Mouse (Mus musculus) cerebellum, adult 2 months (tissue): Measurements from ENCODE around the gene Actr8. TPM values are rescaled to one million over a fixed set of nuclear protein-coding genes. Genes with fewer than 3 reads are reported as not detected.

ENCODE experiments used
- DNase-seq, 2 experiments: peaks; one replicate each; pipeline ENCODE4 v3.0.0; 2021
- H3K27ac ChIP-seq: fragments of 200-500 bp; 2 replicates; pipeline ENCODE4 v1.5.1; 2012; ENCODE audit warnings: low read length, control low read depth, inconsistent platforms; ENCODE audit not compliant: insufficient read depth
- H3K27me3 ChIP-seq: fragments of 200-500 bp; 2 replicates; pipeline ENCODE4 v1.6.1; 2012; ENCODE audit warnings: inconsistent platforms, mild to moderate bottlenecking, low read length, moderate library complexity; ENCODE audit not compliant: control insufficient read depth, insufficient read depth
- H3K4me1 ChIP-seq: fragments of 200-500 bp; 2 replicates; pipeline ENCODE4 v1.6.1; 2011; ENCODE audit warnings: low read length; ENCODE audit not compliant: control insufficient read depth, insufficient read depth
- H3K4me3 ChIP-seq: fragments of 200-500 bp; replicated peaks from 2 replicates; pipeline ENCODE3; 2011; ENCODE audit warnings: mild to moderate bottlenecking, low read depth, low read length, control low read depth; ENCODE audit not compliant: insufficient read depth
- CTCF ChIP-seq: fragments of 200-500 bp; IDR thresholded peaks from 2 replicates; pipeline ENCODE4 v1.5.1; 2011; ENCODE audit warnings: low read depth, mild to moderate bottlenecking, control low read depth, low read length, moderate library complexity, borderline replicate concordance; ENCODE audit not compliant: insufficient read depth
- POLR2A ChIP-seq: fragments of 200-500 bp; IDR thresholded peaks from 2 replicates; pipeline ENCODE4 v1.6.1; 2011; ENCODE audit warnings: low read length, control low read depth, borderline replicate concordance; ENCODE audit not compliant: insufficient read depth
- WGBS: fragments of 180-500 bp; shearing (Covaris S2); methylation state at CpG from one replicate; pipeline ENCODE4 v1.1.7; 2018; 5-methylcytosine and 5-hydroxymethylcytosine counted together
- polyA plus RNA-seq: library from polyadenylated mRNA; depleted of rRNA; stranded (reverse); fragments of >200 nt; gene quantifications from 2 replicates; pipeline ENCODE4 v1.2.3, GENCODE M21; 2012

Gene Actr8
- polyA plus RNA-seq, 1 experiment = 70.9 TPM

- no peak for DNase-seq
- Histone ChIP-seq H3K27me3 (no peaks in the 10 kb centered on the region), H3K27ac (no peak overlapping the region), H3K4me1 (no peaks in the 10 kb centered on the region), H3K4me3 (no peak overlapping the region)
- WGBS = 96% methylated on average over 10 of the region's 10 CpGs
- TF ChIP-seq POLR2A = no peak
- peak; percentile 21; the same call in 1 of the 2 replicates for TF ChIP-seq CTCF
Observed at GRCm38 (mm10) chr14:29980447-29981205, 2.5 kb downstream of the Actr8 start.

- DNase-seq = no peak
- 92% methylated on average over 4 of the region's 4 CpGs for WGBS
- Histone ChIP-seq H3K27me3 (no peaks in the 10 kb centered on the region), H3K4me1 (no peaks in the 10 kb centered on the region), H3K27ac (no peak overlapping the region), H3K4me3 (no peak overlapping the region)
- TF ChIP-seq CTCF = no peak
- no peak for TF ChIP-seq POLR2A
Observed at GRCm38 (mm10) chr14:29986096-29986495, 8.0 kb downstream of the Actr8 start.

- Histone ChIP-seq H3K27me3 (no peaks in the 10 kb centered on the region), H3K4me1 (no peaks in the 10 kb centered on the region), H3K4me3 (no peak overlapping the region), H3K27ac (no peak overlapping the region)
- 13% methylated on average over 6 of the region's 6 CpGs for WGBS
- TF ChIP-seq CTCF = no peak
- TF ChIP-seq POLR2A = no peak
- DNase-seq = peak in 1 of 2 experiments; percentile 60
Observed at GRCm38 (mm10) chr14:29987276-29987675, 9.1 kb downstream of the Actr8 start.

- H3K27ac ChIP-seq = no peak overlapping the region
- no peak overlapping the region for H3K4me3 ChIP-seq
- WGBS = 85% methylated on average over 9 of the region's 9 CpGs
Observed at GRCm38 (mm10) chr14:29987739-29988138, 9.6 kb downstream of the Actr8 start.

GRCm38 (mm10) chr14:29988337-29988736 lies 10.2 kb downstream of the Actr8 start:
- no peak overlapping the region for H3K4me3 ChIP-seq
- H3K27me3 ChIP-seq = no peaks in the 10 kb centered on the region
- DNase-seq = no peak
- 91% methylated on average over 4 of the region's 4 CpGs for WGBS
- H3K4me1 ChIP-seq = no peaks in the 10 kb centered on the region
- H3K27ac ChIP-seq = no peak overlapping the region
- TF ChIP-seq POLR2A = no peak
- TF ChIP-seq CTCF = no peak

More at GRCm38 (mm10) chr14:29987739-29988138, 9.6 kb downstream of the Actr8 start:
- DNase-seq = no peak
- no peak for TF ChIP-seq CTCF
- no peak for TF ChIP-seq POLR2A
- no peaks in the 10 kb centered on the region for H3K4me1 ChIP-seq
- no peaks in the 10 kb centered on the region for H3K27me3 ChIP-seq

GRCm38 (mm10) chr14:29994976-29995375 lies 16.8 kb downstream of the Actr8 start:
- TF ChIP-seq CTCF (no peak), POLR2A (no peak)
- no peak overlapping the region for H3K4me3 ChIP-seq
- H3K27ac ChIP-seq = no peak overlapping the region
- H3K27me3 ChIP-seq = no peaks in the 10 kb centered on the region
- no peak for DNase-seq
- H3K4me1 ChIP-seq = no peaks in the 10 kb centered on the region
- 88% methylated on average over 4 of the region's 4 CpGs for WGBS

- DNase-seq = no peak
- no peaks in the 10 kb centered on the region for H3K27me3 ChIP-seq
- no peak overlapping the region for H3K27ac ChIP-seq
- no peaks in the 10 kb centered on the region for H3K4me1 ChIP-seq
- TF ChIP-seq CTCF = no peak
- TF ChIP-seq POLR2A = no peak
- no peak overlapping the region for H3K4me3 ChIP-seq
- 92% methylated on average over 11 of the region's 11 CpGs for WGBS
Observed at GRCm38 (mm10) chr14:29996000-29996751, 18.0 kb downstream of the Actr8 start.

GRCm38 (mm10) chr14:29997345-29997744 lies 19.2 kb downstream of the Actr8 start:
- TF ChIP-seq POLR2A (no peak), CTCF (no peak)
- DNase-seq = no peak

More at GRCm38 (mm10) chr14:29997345-29997744, 19.2 kb downstream of the Actr8 start:
- Histone ChIP-seq H3K27ac (no peak overlapping the region), H3K4me1 (no peaks in the 10 kb centered on the region), H3K4me3 (no peak overlapping the region), H3K27me3 (no peaks in the 10 kb centered on the region)
